Mouse (Mus musculus) heart, postnatal 25 days (tissue): ENCODE measurements around the gene Tpst2. TPM values are rescaled to one million over a fixed set of nuclear protein-coding genes. Genes with fewer than 3 reads are reported as not detected.
"Not testable (repeated sequence)": the region's sequence is repeated elsewhere in the genome, so short reads cannot be mapped to it uniquely, and the experiment has no call there.

Experiments used
- DNase-seq: peaks from one replicate; pipeline ENCODE4 v3.0.0; 2022; ENCODE audit warnings: low spot score
- intact Hi-C: fragments of 180-260 bp; cut with DNase I; formaldehyde crosslinking; loops from one replicate; pipeline ENCODE4 v1.15.1; 2025
- total RNA-seq, 2 experiments: library from RNA; stranded (reverse); gene quantifications; 2 replicates each; pipeline ENCODE4 v1.2.3; 2021

The Tpst2 gene
- total RNA-seq, 2 experiments from 2014 or later: 38.7 to 42.3 TPM

DNA sequence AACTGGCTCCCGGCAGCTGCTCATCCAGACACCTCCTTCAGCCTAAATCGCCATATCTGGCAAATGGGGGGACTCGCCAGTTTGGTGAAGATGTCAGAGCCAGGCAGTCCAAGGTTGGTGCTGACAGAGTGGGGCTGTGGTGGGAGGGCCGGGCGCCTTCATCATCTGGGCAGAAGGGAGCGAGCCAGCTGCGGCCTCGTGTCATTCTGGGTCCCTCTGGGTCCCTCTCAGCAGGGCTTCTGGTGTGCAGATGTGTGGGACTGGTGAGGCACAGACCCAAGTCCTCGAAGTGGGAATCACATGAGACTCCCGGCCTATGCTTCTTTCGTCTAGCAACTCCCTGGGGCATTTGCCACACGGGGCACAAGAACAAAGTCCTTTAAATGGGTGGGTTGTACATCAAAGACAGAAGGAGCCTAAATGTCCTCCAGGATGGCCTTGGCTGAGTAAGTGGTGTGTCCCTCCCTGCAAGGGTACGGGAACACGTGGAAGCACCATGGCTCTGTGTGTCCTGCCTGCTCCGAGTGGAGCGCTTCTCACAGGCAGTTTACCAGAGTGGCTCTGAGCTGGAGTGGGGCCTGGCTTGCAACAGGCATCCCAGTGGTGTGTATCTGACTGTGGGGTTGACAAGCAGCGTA, 16.0 kb downstream of the Tpst2 start:
- no peak for DNase-seq
- intact Hi-C loops: no loop called here

- intact Hi-C loops: no loop called here
- DNase-seq: no peak
These were observed 17.3 kb downstream of the Tpst2 start for GRCm38 (mm10) chr5:112293800-112294199.

DNA sequence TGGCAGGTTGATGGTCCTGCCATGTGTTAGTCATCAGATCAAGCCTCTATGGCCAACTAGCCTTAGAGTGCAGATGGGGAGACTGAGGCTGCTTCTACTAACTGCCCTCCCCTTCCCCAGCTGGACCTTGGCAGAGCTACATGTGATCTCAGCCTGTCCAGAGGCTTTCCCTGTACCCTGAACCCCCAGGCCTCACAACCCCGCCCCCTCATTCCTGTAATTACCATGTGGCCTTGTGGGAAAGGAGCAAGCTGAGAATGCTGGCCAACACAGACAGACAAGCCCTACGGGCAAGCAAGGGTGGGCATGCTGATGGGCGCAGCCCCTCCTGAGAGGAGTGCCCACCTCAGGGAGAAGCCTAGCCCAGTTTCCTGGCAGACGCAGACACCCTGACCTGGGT, 18.2 kb downstream of the Tpst2 start:
- intact Hi-C loops: no loop called here
- no peak for DNase-seq

- intact Hi-C loops: no loop called here
- no peak for DNase-seq
These were observed 18.7 kb downstream of the Tpst2 start for GRCm38 (mm10) chr5:112295162-112295561.

- intact Hi-C loops: no loop called here
These were observed 19.1 kb downstream of the Tpst2 start for GRCm38 (mm10) chr5:112295564-112295963.

GRCm38 (mm10) chr5:112296404-112297181, 20.1 kb downstream of the Tpst2 start:
- intact Hi-C loops: no loop called here
- no peak for DNase-seq

More at GRCm38 (mm10) chr5:112295564-112295963, 19.1 kb downstream of the Tpst2 start:
- no peak for DNase-seq

DNA sequence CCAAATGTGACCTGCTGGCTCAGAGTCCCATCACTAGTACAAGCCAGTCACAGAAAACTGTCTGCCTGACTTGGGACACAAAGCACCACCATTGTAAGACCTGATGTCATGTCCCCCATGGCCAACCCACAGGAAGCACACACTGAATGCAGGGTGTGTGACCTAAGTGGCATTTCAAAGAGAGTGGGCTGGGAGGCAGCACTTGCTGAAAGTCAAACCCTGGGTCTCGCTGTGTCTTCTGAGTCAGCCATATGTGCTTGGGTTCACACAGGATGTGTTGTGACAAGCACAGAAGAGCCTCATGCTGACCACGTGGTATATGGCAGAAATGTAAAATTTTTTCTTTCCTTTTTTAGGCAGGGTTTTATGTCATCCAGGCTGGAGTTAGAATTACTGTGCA, 20.8 kb downstream of the Tpst2 start:
- intact Hi-C loops: no loop called here
- no peak for DNase-seq

- intact Hi-C loops: no loop called here
- DNase-seq: peak; percentile 53
These were observed 21.9 kb downstream of the Tpst2 start for GRCm38 (mm10) chr5:112298226-112298988.

DNA sequence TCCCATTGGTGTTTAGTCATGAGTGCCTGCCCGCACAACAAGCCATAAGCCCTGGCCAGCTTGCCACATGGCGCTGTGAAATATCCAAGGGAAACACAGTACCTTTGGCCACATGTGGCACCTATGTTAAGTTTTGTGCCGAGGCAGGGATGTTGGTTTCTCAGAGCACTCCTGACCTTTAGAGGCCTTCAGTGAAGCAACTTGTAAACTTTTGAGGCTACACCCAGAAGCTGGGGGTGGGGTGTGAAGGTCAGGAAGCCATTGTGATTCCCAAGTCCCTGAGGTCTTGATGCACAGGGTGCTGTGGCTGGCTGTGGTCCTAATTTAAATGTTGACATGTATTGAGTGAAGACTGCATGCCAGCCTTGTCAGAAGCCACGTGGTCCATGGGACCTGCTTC, 22.9 kb downstream of the Tpst2 start:
- intact Hi-C loops: no loop called here
- no peak for DNase-seq

- no peak for DNase-seq
- intact Hi-C loops: loop anchor here (2.0 kb wide), 1 partner anchor 17 kb away; no protein-coding TSS in a partner anchor
These were observed 23.6 kb downstream of the Tpst2 start for GRCm38 (mm10) chr5:112300112-112300511.

DNA sequence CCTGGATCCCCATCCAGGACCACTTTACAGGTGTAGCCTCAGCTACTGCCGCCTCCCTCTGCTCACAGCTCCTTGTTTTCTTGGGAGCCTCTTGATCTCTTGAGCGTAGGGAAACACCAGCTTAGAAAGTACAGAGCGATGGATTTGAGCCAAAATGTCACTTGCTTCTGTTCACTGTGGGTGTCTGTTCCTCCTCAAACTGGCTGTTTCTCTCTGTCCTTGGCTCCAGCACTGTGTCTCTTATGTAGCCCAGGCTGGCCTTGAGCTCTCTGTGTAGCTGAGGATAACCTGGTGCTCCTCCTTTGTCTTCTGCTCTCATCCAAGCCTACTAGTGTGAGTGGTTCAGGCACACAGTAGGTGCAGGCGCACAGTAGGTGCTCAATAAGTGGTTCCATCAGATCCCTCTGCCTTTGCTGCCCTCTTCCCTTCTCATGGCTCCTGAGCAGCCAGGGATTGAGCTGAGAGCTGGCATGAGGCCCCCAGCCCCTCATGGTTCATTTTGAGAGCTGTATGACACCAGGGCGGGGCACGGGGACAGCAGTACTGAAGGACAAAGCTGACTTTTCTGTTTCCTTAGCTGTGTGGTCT, 24.3 kb downstream of the Tpst2 start:
- intact Hi-C loops: loop anchor here (2.0 kb wide), 1 partner anchor 16 kb away; no protein-coding TSS in a partner anchor
- DNase-seq: no peak

DNA sequence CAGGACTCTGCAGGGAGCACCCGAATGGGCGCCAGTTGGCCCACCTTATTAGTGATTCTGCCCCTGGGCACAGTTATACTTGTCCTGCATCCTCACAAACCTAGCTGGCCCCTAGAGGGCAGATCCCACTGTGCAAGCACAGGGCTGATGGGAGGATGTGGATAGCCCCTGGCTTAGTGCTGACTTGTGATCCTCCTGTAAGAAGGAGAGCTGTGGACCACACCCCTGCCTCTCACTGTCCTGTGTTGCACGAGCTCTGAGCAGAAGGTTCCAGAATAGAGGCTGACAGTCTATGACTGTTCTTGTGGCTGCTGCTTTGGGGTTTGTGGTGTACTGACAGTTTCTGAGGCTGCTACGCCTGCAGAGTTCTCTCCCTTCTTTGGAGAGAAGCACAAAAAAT, 25.2 kb downstream of the Tpst2 start:
- no peak for DNase-seq
- intact Hi-C loops: loop anchor here (2.0 kb wide), 1 partner anchor 15 kb away; no protein-coding TSS in a partner anchor

GRCm38 (mm10) chr5:112302310-112302709, 25.8 kb downstream of the Tpst2 start:
- no peak for DNase-seq
- intact Hi-C loops: no loop called here

DNA sequence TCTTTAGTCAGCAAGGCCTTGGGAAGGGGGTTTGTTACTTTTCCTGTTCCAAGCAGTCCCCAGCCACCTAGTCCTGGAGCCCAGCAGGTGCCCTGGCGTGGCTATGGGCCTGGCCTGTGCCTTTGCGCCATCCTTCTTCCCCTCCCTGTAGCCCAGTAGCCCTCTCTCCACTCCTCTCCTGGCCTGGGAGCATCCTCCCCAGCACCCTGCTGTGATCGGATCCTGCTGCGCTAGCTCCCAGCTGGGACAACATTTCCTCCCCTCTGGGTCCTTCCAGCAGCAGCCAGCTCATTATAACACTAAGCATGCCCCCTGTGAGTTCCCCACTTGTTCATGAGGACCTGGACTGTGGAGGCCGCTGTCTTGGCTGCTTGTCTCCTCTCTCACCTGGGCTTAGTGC, 29.4 kb downstream of the Tpst2 start:
- no peak for DNase-seq
- intact Hi-C loops: no loop called here

GRCm38 (mm10) chr5:112313222-112313885, 36.9 kb downstream of the Tpst2 start:
- no peak for DNase-seq
- intact Hi-C loops: no loop called here

- intact Hi-C loops: loop anchor here (2.0 kb wide), 1 partner anchor 16 kb away; no protein-coding TSS in a partner anchor
- DNase-seq: no peak
These were observed 40.0 kb downstream of the Tpst2 start for GRCm38 (mm10) chr5:112316468-112316867.

- DNase-seq: peak; percentile 46
- intact Hi-C loops: loop anchor here (2.0 kb wide), 1 partner anchor 17 kb away; no protein-coding TSS in a partner anchor
These were observed 40.8 kb downstream of the Tpst2 start for GRCm38 (mm10) chr5:112317328-112317727.

GRCm38 (mm10) chr5:112319343-112319742, 42.9 kb downstream of the Tpst2 start:
- intact Hi-C loops: not testable (repeated sequence)

DNA sequence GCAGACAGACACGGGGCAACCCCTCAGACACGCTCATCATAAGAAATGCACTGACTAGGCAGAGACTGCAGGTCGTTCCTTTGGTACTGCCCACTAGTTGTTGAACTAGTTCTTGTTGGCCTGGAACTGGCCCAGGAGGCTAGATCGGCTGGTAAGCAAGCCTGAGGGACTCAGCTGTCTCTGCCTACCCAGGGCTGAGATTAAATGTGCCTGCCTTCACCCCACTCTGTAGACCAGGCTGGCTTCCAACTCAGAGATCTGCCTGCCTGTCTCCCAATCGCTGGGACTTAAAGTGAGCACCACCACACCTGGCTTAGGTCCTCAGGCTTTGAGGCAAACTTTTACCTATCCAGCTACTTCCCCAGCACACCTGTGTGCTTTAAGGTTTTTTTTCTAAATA, 43.9 kb downstream of the Tpst2 start:
- intact Hi-C loops: no loop called here
- DNase-seq: no peak

More at GRCm38 (mm10) chr5:112319343-112319742, 42.9 kb downstream of the Tpst2 start:
- not testable (repeated sequence) for DNase-seq
